28 mouse cellular contexts compared by ENCODE assay signal in the genomic region with DNA sequence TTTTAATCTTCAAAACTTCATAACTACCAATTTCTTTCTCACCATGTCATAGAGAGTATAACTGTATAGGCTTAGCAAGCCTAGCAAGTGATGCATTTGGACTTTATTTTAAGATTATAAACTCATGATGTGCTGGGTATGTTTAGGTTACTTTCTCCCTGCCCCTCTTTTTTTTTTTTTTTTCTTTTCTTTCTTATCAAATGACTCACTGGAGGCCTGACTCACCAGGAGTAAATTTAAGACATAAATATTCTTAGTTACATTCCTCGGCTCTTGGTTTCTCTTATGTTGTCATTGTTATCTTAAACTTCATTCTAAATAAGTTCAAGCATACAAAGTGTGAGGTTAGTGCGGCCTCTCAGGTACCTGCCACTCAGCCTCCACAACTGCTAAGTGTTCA. TPM values are rescaled to one million over a fixed set of nuclear protein-coding genes. Genes with fewer than 3 reads are reported as not detected.
A peak's percentile ranks its signal among the peaks of the same experiment; 100 is the strongest.
DNase-seq lines count a peak whose midpoint lies in the region; ATAC-seq and TF ChIP-seq lines count a peak whose summit lies in the region.
"Had no signal": no experiment of that assay in that cellular context is flagged by ENCODE, and none has a peak within 500 bp of the region (broad histone marks: within the 10 kb centered on the region; RNA-seq: fewer than 3 reads in every experiment).

No protein-coding gene starts in this region.

- DNase-seq in frontal cortex, postnatal 36 days (ENCODE audit: low spot score in 2 of 2) = no peak
- DNase-seq in 3T3-L1 (ENCODE audit: low read depth, low spot score) (peak; percentile 79), NIH3T3 (ENCODE audit: low read depth) (peak; percentile 71)
- no peak for DNase-seq in left cerebral cortex, postnatal 25 days (ENCODE audit: low spot score in 2 of 2)
- DNase-seq in urinary bladder, adult 18-20 months (ENCODE audit: low spot score in 2 of 2) = no peak
- DNase-seq in testis, postnatal 14 days (ENCODE audit: low spot score) = no peak
- DNase-seq: adrenal gland, adult 2 months; adrenal gland, postnatal 10 days; adrenal gland, postnatal 25 days; cerebellum, adult 11-12 months; cerebellum, adult 2 months; cerebellum, adult 9-10 months; cerebellum, postnatal 10 days; cerebellum, postnatal 25 days had no signal

- TF ChIP-seq CTCF in embryonic fibroblast, embryonic 13.5 days (IDR thresholded peaks at IDR 0.05; ENCODE audit: borderline replicate concordance, insufficient read depth, low read length) = no peak

- peak; percentile 72 for ATAC-seq in frontal cortex, adult (ENCODE audit: low TSS enrichment)
- ATAC-seq: forebrain, embryonic 14.5 days; forebrain, embryonic 16.5 days had no signal

- TF ChIP-seq POLR2A in embryonic fibroblast, embryonic 13.5 days (IDR thresholded peaks at IDR 0.05; ENCODE audit: low read depth, low read length) = no peak

- no peak overlapping the region for H3K4me3 ChIP-seq in embryonic fibroblast, embryonic 13.5 days (ENCODE audit: insufficient read depth, low read length)
- H3K4me3 ChIP-seq: embryonic facial prominence, embryonic 10.5 days; embryonic facial prominence, embryonic 12.5 days; erythroblast, embryonic 14.5 days; forebrain, embryonic 10.5 days; forebrain, embryonic 12.5 days had no signal

- intact Hi-C loops in left cerebral cortex, postnatal 25 days (cut with DNase I) = no loop called here

- peak overlapping the region; percentile 35; the same call in 1 of the 2 replicates for H3K27ac ChIP-seq in embryonic fibroblast, embryonic 13.5 days (ENCODE audit: insufficient read depth, low read length)
- H3K27ac ChIP-seq: embryonic facial prominence, embryonic 10.5 days; embryonic facial prominence, embryonic 12.5 days; forebrain, embryonic 10.5 days; forebrain, embryonic 12.5 days had no signal

- peaks cover 9% of the 10 kb centered on the region for H3K4me1 ChIP-seq in embryonic fibroblast, embryonic 13.5 days (ENCODE audit: control insufficient read depth, insufficient read depth, low read length)
- H3K4me1 ChIP-seq: embryonic facial prominence, embryonic 10.5 days; embryonic facial prominence, embryonic 12.5 days; forebrain, embryonic 10.5 days; forebrain, embryonic 12.5 days had no signal

RNA-seq across cellular contexts. Expression of a gene that starts 23.5 kb away (rescaled TPM):
- not detected in 2 replicates for polyA plus RNA-seq in embryonic fibroblast, embryonic 13.5 days (2011; ENCODE audit: insufficient read length, low read depth, missing spikeins)
- total RNA-seq in left cerebral cortex, postnatal 25 days (2021) = not detected
- total RNA-seq: adrenal gland, adult 2 months; adrenal gland, postnatal 10 days; adrenal gland, postnatal 25 days; adrenal gland, postnatal 4 days; ES-E14 had no signal
- polyA plus RNA-seq: adrenal gland, adult 2 months; C2C12; cerebellum, adult 2 months; cortical plate, adult 2 months; embryonic facial prominence, embryonic 10.5 days; embryonic facial prominence, embryonic 12.5 days; embryonic facial prominence, embryonic 14.5 days; erythroblast, embryonic 14.5 days; forebrain, embryonic 10.5 days; forebrain, embryonic 12.5 days; forebrain, embryonic 14.5 days; forebrain, embryonic 16.5 days had no signal

Comparison
In these comparisons a context has a peak if more than half of its experiments do, and no peak if none do; other contexts are left out.
1. DNase-seq: peak in 3T3-L1 (single experiment) and NIH3T3 (single experiment); none in frontal cortex, postnatal 36 days (0 of 2), left cerebral cortex, postnatal 25 days (0 of 2), urinary bladder, adult 18-20 months (0 of 2) and testis, postnatal 14 days (single experiment).